ENCODE assay signal across 25 mouse cellular contexts in genomic region chr8:74297698-74298097, GRCm38 (mm10).
"Had no signal": no experiment of that assay in that cellular context is flagged by ENCODE, and none has a peak within 500 bp of the region (broad histone marks: within the 10 kb centered on the region; RNA-seq: fewer than 3 reads in every experiment).

No protein-coding gene starts in this region.

- H3K27me3 ChIP-seq: heart, embryonic 12.5 days; hindbrain, embryonic 12.5 days; intestine, embryonic 15.5 days; limb, embryonic 13.5 days; limb, embryonic 15.5 days; liver, embryonic 12.5 days had no signal

- H3K4me3 ChIP-seq: heart, embryonic 10.5 days; heart, embryonic 12.5 days; hindbrain, embryonic 10.5 days; hindbrain, embryonic 12.5 days; intestine, embryonic 15.5 days; limb, embryonic 13.5 days; limb, embryonic 15.5 days; liver, embryonic 12.5 days had no signal

- H3K9me3 ChIP-seq: heart, embryonic 10.5 days; heart, embryonic 12.5 days; hindbrain, embryonic 10.5 days; hindbrain, embryonic 12.5 days; intestine, embryonic 15.5 days; limb, embryonic 13.5 days; limb, embryonic 15.5 days; liver, embryonic 12.5 days had no signal

- H3K4me2 ChIP-seq: heart, embryonic 12.5 days; hindbrain, embryonic 12.5 days; hindbrain, embryonic 14.5 days; intestine, embryonic 15.5 days; limb, embryonic 13.5 days; limb, embryonic 15.5 days; liver, embryonic 12.5 days had no signal

- DNase-seq: gastrocnemius, postnatal 25 days; heart, adult 18-20 months; heart, postnatal 10 days; heart, postnatal 4 days; kidney, adult 18-20 months; kidney, adult 8-10 months; kidney, postnatal 14 days; kidney, postnatal 36 days; layer of hippocampus, adult 9-11 months; layer of hippocampus, postnatal 36 days; left cerebral cortex, postnatal 4 days had no signal

- H3K27ac ChIP-seq: heart, embryonic 10.5 days; hindbrain, embryonic 10.5 days; hindbrain, embryonic 12.5 days; hindbrain, embryonic 14.5 days; intestine, embryonic 15.5 days; kidney, postnatal 0 days; limb, embryonic 13.5 days; limb, embryonic 15.5 days; liver, embryonic 12.5 days; liver, embryonic 14.5 days had no signal

- ATAC-seq: hindbrain, embryonic 16.5 days; inflammation-experienced regulatory T-cells, adult 6 months; intestine, embryonic 15.5 days; intestine, postnatal 0 days; liver, embryonic 12.5 days had no signal

- H3K36me3 ChIP-seq: heart, embryonic 10.5 days; heart, embryonic 12.5 days; hindbrain, embryonic 10.5 days; hindbrain, embryonic 12.5 days; intestine, embryonic 15.5 days; limb, embryonic 13.5 days; limb, embryonic 15.5 days; liver, embryonic 12.5 days had no signal

- H3K9ac ChIP-seq: heart, embryonic 12.5 days; hindbrain, embryonic 12.5 days; hindbrain, embryonic 14.5 days; intestine, embryonic 15.5 days; limb, embryonic 13.5 days; limb, embryonic 15.5 days; liver, embryonic 12.5 days; liver, embryonic 14.5 days had no signal

- H3K4me1 ChIP-seq: heart, embryonic 10.5 days; heart, embryonic 12.5 days; hindbrain, embryonic 10.5 days; hindbrain, embryonic 12.5 days; intestine, embryonic 15.5 days; limb, embryonic 13.5 days; limb, embryonic 15.5 days; liver, embryonic 12.5 days had no signal
